Mouse (Mus musculus): ENCODE data around the gene Fgfr2.

Gene Fgfr2

GRCm38 (mm10) chr7:131960551-131960950, 1162.6 kb downstream of the Fgfr2 start:
- TF ChIP-seq GATA4 (IDR thresholded peaks at IDR 0.05; ENCODE audit: insufficient replicate concordance, low read length) = no peak

- TF ChIP-seq GATA4 (IDR thresholded peaks at IDR 0.05; ENCODE audit: insufficient replicate concordance, low read length) = no peak
Observed at GRCm38 (mm10) chr7:131958705-131959104, 1164.4 kb downstream of the Fgfr2 start.

GRCm38 (mm10) chr7:131953402-131953801, 1169.7 kb downstream of the Fgfr2 start:
- TF ChIP-seq GATA4 (IDR thresholded peaks at IDR 0.05; ENCODE audit: insufficient replicate concordance, low read length) = no peak

GRCm38 (mm10) chr7:131951131-131951530, 1172.0 kb downstream of the Fgfr2 start:
- TF ChIP-seq GATA4 (IDR thresholded peaks at IDR 0.05; ENCODE audit: insufficient replicate concordance, low read length) = no peak

DNA sequence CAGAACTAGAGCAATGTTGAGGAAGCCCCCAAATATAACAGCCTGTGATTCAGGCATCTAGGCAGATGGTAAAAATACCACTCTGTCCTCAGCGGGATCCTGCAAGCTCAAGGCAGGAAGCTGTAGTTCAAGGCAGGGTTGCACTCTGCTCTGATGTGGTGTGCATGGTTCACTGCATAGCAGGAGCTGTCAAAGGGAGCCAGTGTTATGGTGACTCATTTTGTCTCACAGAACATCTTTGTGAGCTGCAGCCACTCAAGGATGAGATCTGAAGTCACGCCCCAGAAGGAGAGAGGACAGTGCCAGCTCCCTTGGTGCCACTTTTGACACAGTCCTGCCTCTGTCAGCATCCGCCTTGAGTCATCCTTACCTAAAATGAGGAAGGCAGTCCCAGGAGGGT, 1185.5 kb downstream of the Fgfr2 start:
- no peak for TF ChIP-seq GATA4 (IDR thresholded peaks at IDR 0.05; ENCODE audit: insufficient replicate concordance, low read length)

DNA sequence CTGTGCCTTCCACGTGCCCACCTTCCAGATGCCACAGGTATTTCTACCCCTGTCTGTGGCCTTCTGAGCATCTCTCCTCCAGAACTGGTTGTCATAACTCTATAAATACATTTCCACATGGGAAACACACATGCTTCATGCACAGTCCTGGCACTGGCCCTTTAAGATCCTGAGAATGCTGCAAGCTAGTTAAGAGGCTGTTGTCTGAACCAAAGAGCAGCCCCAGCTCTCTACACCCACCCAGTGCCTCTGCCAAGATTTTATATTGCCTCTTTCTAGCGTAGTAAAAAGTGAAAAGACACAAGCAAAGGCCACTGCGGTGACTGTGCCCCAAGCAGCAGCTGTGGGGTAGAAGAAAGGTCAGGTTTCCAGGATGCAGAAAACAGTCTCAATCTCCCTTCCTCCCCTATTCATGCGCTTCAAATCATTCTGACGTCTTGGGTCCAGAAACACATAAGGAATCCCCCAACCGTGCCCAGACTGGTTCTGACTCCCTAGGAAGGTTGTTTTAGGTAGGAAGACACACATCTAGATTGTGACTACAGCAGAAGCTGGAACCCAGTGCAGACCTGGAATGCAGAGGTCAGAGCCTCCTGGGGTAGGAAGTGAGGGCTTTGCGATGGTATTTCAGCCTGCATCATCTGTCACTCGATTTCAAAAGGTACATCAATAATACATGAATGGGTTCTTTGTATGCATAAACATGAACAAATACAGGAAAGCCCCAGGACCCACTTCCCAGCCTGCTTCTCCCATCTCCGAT, 1195.7 kb downstream of the Fgfr2 start:
- no peak for TF ChIP-seq GATA4 (IDR thresholded peaks at IDR 0.05; ENCODE audit: insufficient replicate concordance, low read length)

DNA sequence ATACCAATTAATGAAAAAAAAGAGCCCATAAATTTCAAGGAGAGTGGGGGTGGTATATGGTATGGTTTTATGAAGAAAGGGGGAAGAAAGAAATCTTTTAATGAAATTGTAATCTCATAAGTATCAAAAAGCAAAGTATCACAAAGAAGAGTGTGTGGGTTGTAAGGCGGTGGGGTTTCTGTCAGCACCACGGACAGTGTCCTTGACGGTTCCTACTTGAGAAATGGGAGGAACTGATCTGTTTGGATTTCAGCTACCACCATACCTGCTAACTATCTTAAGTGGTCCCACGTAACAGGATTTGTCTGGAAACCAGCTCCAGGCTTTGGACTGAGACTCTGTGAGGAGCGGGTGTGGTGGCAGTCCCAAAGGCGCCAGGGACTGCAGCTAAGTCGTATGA, 1205.8 kb downstream of the Fgfr2 start:
- TF ChIP-seq GATA4 (IDR thresholded peaks at IDR 0.05; ENCODE audit: insufficient replicate concordance, low read length) = no peak

GRCm38 (mm10) chr7:131909611-131910010, 1213.5 kb downstream of the Fgfr2 start:
- TF ChIP-seq GATA4 (IDR thresholded peaks at IDR 0.05; ENCODE audit: insufficient replicate concordance, low read length) = no peak

- no peak for TF ChIP-seq GATA4 (IDR thresholded peaks at IDR 0.05; ENCODE audit: insufficient replicate concordance, low read length)
Observed at GRCm38 (mm10) chr7:131906499-131907190, 1216.5 kb downstream of the Fgfr2 start.

DNA sequence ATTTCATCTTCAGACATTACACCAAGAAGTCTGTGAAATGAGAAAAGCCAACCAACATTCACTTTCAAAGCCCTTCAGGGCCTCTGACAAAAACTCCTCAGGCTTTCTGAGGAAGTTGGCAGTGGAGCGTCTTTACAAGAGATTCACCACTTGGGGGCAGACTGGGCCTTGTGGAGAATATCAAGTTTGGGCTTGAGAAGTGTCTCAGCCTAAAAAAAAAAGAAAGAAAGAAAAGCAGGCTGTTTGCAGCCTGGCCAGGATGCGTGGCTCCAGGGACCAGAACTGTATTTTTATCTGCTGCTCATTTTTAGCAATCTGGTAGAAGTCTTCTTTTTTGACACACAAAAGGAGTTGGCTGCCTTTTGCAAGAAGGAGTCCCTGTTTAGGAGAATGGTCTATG, 1223.8 kb downstream of the Fgfr2 start:
- no peak for TF ChIP-seq GATA4 (IDR thresholded peaks at IDR 0.05; ENCODE audit: insufficient replicate concordance, low read length)

DNA sequence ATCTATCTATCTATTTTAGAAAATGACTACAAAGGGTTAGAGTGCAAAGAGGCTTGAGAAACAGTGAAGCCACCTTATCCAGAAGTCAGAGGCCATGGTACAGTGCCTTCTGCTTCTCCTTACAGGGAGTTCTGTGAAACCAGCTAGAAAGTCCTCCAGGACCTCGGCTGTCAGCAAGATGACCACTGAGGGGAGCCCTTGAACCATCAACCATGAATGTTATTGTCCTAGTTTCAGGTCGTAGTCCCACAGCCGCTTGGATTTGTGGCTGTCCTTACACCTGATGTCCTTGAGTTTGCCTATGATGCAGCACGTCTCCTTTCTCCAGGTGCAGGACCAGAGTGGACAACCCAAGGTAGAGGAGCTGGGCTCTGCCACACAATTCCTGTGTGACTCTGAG, 1225.9 kb downstream of the Fgfr2 start:
- no peak for TF ChIP-seq GATA4 (IDR thresholded peaks at IDR 0.05; ENCODE audit: insufficient replicate concordance, low read length)

DNA sequence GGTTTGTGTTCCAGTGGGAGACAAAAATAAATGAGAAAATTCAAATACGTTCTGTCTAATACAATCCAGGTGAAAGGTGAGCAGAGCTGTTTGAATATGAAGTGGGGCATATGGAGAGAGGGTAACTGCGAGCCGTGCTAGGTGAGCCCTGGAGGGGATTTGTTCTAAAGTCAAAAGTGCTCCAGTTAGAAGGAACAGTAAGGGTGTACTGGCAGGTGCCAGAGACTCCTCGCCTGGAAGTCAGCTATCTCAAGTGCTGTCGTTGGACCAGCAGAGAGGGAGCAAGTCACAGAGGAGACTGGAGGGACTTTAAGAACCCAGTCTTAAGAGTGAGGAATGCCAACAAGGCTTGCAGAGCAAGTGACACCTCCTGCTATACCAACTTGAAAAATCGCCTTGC, 1240.3 kb downstream of the Fgfr2 start:
- no peak for TF ChIP-seq GATA4 (IDR thresholded peaks at IDR 0.05; ENCODE audit: insufficient replicate concordance, low read length)

DNA sequence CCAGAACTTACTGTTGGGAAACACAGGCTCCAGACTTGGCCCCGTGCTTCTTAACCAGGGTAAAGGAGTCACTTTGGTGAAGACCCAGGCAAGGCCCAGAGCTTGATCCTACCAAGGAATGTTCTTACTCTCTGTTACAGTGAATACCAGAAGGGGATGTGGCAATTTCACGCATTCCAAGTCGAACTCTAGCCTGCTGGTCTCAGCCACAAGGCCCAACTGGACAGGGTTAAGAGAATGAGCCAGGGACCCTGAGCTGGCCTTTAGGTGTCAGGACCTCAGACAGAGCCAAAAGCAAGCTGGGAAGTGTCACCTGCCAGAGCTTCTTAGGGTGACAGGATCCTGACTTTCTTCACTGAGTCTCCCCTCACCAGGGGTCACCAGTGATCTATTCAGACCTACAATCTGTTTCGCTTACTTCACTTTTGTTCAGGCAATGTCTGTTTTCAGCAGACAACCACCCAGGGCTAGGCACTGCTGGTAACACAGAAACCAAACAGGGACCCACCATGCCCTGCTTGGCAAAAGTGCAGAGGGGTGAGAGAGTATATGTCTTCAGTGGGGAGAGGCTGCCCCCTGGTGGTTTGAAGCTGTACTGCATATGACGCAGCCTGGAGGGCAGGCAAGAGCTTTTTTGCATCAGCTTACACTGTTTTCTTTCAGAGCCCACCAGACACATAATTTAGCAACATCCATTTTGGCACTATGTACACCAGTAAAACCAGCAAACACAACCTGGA, 1241.1 kb downstream of the Fgfr2 start:
- no peak for TF ChIP-seq GATA4 (IDR thresholded peaks at IDR 0.05; ENCODE audit: insufficient replicate concordance, low read length)

GRCm38 (mm10) chr7:131880150-131880549, 1243.0 kb downstream of the Fgfr2 start:
- TF ChIP-seq GATA4 (IDR thresholded peaks at IDR 0.05; ENCODE audit: insufficient replicate concordance, low read length) = no peak

DNA sequence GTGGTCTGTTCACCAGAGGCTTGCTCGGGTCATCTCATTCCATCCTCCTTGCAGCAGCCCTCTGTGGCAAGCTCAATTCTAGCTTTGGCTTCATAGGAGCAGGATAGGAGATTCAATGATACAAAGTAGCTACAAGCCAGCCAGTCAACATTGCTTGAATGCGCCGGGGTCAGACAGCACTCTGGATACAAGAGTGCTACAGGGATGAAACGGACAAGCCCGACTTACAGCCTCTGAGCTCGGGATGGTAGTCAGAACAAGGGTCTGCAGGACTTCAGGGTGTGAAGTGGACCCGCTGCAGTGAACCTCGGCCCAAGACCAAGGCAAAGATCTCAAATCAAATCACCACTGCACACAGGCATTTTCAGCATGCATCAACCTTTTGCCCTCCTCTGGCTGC, 1244.3 kb downstream of the Fgfr2 start:
- TF ChIP-seq GATA4 (IDR thresholded peaks at IDR 0.05; ENCODE audit: insufficient replicate concordance, low read length) = no peak

GRCm38 (mm10) chr7:131861157-131861556, 1262.0 kb downstream of the Fgfr2 start:
- TF ChIP-seq GATA4 (IDR thresholded peaks at IDR 0.05; ENCODE audit: insufficient replicate concordance, low read length) = no peak
